Mouse (Mus musculus): Measurements from ENCODE around the gene Gm20489.

DNA sequence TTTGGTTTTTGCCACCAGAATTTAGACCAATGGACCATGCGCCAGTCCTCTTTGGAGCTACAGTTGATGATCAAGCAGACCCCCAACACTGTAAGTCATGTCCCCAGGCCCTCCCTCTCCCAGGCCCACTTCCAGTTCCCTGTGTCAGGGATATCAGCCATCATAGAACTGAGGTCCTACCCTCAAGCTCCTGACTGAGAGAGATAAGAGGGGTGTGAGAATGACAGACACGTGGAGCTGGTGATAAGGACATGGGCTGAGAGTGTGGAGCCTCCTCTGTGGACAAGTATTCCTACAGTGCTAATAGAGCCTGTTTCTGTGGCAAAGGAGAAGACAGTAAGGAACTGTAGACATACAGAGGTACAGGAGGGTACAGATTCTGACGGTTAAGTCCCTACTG, 18.7 kb upstream of the Gm20489 start:
- no peak for TF ChIP-seq CTCF (IDR thresholded peaks at IDR 0.05; ENCODE audit: low read depth, low read length)
- no peak for TF ChIP-seq POLR2A (IDR thresholded peaks at IDR 0.05; ENCODE audit: extremely low read depth, insufficient read depth, low read length)

Measured in liver, adult 2 months (tissue).